Mouse (Mus musculus) layer of hippocampus, adult 9-11 months (tissue): ENCODE results near the gene Krr1.
"Not testable (repeated sequence)": the region's sequence is repeated elsewhere in the genome, so short reads cannot be mapped to it uniquely, and the experiment has no call there.

Experiments used
- DNase-seq: peaks from one replicate; pipeline ENCODE4 v3.0.0; 2022

The Krr1 gene

DNA sequence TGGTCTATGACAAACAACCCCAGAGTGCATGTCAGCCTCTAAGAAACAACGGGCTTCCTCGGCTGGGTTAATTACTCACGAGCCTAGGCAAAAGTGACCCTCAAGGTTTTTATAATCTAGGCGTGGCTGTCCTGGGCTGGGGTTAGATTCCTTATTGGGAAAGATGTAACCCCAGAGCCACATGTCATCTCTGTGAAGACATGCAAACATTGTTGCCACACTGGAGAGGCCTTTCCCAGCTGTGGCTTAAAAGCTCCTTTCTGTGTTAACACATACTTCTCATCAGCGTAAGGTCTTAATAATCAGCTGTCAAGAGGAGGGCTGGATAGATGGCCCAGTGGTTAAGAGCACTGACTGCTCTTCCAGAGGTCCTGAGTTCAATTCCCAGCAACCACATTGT, 10.6 kb downstream of the Krr1 start:
- DNase-seq, result no peak

DNA sequence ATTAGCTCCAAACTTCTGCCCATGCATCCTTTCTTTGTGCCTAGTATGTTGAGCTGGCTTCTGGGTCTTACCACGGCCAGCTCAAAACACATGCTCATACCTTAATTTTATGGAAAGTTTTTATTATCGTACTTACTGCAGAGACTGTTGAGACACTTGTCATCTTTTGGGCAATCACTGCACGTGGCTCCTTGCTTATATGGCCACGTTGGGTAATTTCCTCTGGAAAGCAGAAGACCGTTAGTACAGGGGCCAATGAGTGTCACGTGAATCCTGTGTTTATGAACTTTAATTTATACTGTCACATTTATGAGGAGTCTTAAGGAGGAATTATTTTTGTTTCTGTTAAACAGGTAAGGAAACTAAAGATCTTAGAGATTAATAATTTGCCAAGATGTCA, 14.0 kb downstream of the Krr1 start:
- no peak for DNase-seq

DNA sequence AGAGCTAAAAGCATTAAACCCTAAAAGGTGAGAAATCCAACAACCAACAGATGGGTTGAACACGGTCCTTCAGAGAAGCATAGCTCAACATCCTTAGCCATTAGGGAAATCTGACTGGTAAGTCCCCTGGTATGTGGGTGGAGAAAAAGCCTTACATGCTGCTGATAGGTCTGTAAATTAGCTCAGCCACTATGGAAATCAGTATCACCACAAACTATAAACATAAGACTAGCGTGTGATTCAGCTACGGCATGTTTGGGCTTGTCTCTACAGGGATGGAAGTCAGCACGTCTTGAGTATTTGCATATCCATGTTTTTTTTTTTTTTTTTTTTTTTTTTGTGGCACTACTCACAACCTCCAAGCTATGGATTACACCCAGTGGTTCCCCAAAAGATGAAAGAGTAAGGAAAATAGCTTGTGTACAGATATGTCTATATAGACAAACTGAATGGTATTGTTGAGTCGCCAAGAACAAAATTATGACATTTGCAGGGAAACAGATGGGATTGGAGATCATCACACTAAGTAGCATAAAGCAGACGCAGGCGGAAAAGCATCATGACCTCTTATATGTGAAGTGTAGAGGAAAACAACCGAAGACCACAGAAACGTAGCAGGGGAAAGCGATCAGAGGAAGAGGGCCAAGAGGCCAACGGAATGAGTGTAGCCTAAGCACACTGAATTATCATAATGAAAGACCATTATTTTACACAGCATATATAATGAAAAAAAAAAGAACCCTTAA, 23.5 kb downstream of the Krr1 start:
- no peak for DNase-seq

DNA sequence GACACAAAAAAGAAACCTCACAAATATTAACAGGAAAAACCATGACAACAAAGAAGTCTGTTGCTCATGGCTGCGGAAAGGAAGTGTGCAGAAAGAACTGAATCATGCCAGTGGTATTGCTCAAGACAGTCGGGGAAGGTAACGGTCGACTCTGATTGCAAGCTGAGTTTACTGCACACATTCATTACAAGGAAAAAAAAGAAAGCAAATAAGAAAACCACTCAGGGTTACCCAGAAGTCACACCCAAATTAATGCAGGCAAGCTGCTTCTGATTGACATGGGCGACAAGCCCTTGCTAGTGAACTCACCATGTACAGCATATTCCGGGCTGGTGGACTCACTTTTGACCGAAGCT, 24.1 kb downstream of the Krr1 start:
- DNase-seq, result no peak

DNA sequence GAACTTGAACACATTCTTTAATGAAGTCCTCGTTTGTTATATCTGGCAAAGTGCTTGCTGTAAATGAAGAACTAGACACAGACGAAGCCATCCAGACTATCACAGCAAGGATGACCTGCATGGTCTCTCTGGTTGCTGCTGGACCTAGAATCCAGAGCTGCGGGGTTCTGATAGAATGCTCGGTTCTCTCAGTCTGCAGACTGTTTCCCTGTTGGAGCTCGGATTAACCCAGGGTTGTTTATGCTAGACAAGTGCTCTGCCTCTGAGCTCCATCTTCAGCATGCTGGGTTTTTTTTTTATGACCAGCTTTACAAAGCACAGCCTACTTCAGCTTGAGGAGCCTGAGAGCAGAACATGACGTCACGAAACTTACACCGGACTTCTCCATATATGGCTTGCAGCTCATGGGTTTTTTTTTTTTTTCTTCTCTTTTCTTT, 24.5 kb downstream of the Krr1 start:
- no peak for DNase-seq

DNA sequence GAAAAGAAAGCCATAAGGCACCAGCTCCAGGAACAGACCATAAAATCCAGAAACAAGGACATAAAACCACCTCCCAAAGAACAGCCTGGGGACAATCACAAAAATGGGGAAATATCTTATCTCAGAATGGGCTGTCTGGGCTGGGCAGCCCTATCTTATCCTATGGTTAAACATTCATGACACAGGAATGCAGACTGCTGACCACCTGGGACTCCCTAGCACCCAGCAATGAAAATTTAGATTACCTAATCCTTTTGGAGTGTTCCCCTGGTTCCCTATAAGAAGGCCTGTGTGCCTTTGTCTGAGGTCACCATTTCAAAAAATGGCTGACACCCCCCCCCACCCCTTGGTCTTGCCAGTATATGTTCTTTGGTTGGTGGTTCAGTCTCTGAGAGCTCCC, 25.2 kb downstream of the Krr1 start:
- no peak for DNase-seq

DNA sequence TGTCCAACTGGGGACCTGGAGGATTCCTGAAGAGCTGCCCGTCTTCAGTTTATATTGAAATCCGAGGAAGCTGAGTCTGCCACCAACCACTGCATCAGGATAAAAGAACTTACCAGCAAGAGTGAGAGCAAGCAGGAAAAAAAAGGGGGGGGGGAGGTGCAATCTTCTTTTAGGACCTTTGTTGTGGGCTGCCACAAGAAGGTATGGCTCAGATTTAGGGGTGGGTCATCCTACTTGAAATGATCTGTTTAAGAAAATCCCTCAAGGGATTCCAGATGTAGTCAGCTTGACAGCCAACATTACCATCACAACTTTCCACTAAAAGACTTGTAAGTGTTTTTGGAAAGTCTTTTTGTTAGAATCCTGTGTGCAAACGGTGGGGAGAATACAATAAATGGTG, 27.3 kb downstream of the Krr1 start:
- DNase-seq, result no peak

DNA sequence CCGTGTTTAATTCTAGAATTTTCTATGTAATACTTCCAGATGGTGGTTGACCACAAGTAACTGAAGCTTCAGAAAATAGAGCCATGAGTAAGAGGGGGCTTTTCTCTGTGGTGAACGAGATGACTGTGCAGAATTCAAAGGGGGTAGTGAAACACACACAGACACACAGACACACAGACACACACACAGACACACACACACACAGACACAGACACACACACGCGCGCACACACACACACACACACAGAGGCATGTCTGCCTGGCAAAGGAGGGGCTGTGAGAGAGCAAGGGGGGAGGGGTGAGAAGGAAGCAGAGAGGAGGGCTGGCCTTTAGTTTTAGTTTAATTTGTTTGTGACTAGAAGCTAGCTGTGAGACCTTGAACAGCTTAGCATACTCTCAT, 28.1 kb downstream of the Krr1 start:
- DNase-seq, result no peak

DNA sequence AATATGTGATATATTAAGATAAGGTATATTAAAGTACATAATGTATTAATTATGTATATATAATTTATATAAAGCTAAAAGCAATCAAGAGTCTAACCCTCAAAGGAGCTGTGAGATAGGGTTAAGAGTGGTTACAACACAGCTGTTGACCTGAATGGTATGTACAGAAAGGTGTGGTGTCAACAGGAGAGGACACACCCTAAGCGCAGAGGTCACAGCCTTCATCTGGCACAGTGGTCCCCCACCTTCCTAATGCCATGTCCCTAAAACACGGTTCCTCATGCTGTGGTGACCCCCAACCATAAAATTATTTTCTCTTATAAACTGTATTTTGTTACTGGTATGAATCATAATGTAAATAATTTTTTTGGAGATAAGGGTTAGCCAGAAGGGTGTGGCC, 28.9 kb downstream of the Krr1 start:
- no peak for DNase-seq

DNA sequence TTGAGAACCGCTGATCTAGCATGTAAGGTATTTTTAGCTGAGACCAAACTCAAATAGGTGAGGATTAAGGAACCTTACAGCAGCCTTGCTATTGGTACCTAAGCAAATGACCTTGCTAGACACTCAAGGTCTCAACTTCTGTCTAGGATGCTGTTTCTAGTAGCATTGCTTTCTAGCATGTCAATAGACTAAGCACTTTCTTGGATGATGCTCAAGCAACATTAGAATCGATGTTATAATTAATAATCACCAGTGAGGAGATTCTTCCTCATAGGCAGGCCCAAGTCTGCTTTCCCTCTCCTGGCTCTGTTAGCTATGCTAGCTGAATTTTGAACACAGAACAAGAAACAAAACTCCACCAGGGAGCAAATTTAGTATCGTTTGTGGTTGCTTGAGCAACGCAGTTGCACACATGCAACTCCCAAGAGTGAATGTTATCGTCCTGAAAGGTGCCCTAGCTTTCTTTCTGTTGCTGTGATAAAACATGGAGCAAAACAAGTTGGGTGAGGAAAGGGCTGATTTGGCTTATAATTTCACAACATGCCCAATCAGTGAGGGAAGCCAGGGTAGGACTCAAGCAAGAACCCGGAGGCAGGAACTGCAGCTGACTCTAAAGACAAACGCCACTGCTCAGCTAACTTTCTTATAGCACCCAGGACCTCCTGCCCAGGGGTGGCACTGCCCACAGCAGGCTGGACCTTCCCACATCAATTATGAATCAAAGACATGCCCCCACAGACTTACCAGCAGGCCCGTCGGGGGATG, 29.5 kb downstream of the Krr1 start:
- DNase-seq, result no peak

DNA sequence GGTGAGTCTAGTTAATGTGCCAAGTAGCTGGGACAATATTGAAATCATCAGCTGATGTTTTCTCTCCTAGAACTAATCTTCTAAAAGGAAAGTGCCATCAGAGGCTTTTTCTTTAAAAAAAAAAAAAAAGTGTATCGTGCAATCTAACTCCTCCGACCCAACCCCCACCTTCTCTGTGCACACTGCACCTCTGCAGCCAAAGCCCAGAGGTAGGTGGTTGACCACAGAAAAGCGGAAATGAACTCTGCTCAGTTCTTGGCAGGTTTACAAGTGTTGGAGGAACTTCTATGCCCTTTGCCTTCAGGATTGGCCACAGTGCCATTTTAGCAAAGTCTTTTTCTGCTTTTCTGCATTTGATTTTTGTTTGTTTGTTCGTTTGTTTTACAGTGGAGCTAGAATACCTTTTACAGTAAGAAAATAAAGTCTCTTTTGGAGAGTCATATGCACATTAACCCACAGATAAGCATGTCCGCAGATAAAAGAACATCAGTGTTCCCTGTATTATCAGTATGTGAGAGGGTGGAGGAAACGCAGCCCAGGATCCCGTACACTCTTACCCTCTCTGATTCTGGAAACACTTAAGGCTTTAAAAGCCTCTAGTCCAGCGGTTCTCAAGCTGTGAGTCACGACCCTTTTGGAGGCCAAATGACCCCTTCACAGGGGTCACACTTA, 30.2 kb downstream of the Krr1 start, which contains the start of gene Glipr1:
TSS of gene Glipr1 (minus strand) at position 88 of the 672 bp plus-strand sequence.
- peak; percentile 15 for DNase-seq

DNA sequence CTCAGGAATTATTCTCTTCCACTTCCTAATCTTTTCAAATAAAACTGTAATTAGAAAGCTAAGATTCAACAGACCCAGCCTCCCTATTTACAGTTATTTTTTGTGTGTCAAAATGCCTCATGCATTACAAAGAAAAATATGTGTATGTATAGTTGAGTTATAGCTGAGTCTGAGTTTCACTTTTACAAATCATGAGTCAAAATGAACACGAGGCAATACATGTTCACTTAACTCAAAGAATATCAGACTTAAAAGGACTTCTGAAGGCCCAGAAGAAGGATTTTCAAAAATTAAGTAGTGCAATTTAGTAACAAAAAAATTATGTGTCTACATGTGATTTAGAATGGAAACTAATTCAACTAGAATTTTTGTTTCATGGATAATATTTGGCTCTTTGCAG, 37.0 kb downstream of the Krr1 start:
- not testable (repeated sequence) for DNase-seq

DNA sequence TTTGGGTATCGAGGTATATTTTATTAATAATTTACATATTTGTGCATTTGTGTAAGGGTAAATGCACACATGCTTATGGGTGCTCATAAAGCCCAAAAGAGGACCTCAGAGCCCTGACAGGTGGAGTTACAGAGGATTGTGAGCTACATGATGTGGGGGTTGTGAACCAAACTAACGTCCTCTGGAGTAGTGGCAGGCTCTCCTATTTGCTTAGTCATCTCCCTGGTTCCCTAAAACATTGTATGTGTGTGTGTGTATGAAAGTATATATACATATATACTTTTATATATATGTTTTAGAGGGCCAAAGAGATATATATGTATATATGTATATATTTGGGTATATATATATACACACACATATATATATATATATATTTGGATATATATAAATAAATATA, 51.1 kb downstream of the Krr1 start:
- DNase-seq, result no peak

DNA sequence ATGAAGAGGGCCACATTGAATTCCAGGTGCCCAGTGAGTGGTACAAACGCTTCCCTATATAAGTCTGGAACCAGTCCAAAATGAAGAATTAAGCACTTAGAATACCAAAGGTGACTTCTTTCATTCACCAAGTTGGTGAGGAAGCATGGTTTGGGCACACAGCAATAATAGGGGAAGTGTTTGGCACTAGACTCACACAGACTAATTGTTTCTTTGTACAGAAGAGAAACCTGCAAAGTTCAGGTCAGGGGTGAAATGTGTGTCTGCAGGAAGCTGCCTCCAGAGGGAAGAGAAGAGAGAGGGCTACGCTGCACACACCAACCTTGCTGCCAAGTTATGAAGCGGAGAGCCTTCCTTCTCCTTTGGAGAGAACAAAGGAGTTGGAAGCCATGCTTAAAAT, 56.2 kb downstream of the Krr1 start:
- not testable (repeated sequence) for DNase-seq
